Mouse (Mus musculus) lung, postnatal 0 days (tissue): ENCODE results near the gene Pcca. TPM values are rescaled to one million over a fixed set of nuclear protein-coding genes. Genes with fewer than 3 reads are reported as not detected.

Source experiments
- ATAC-seq: fragments of 200-750 bp; cut with Nextera tagmentation; 2 replicates; pipeline ENCODE4 v1.8.0; 2017; ENCODE audit warnings: moderate library complexity
- DNase-seq: peaks from one replicate; pipeline ENCODE4 v3.0.0-alpha.2; 2016; ENCODE audit warnings: low spot score
- H3K27ac ChIP-seq: fragments of 300-500 bp; sonication (generic); 2 replicates; pipeline ENCODE4 v1.5.1; 2014; ENCODE audit warnings: antibody characterized with exemption, mild to moderate bottlenecking, low read length, mixed read lengths
- H3K27me3 ChIP-seq: fragments of 300-500 bp; sonication (generic); replicated peaks from 2 replicates; pipeline ENCODE4 v1.6.1; 2014; ENCODE audit warnings: low read length, mixed read lengths; ENCODE audit not compliant: insufficient read depth
- H3K36me3 ChIP-seq: fragments of 300-500 bp; sonication (generic); 2 replicates; pipeline ENCODE4 v1.6.1; 2014; ENCODE audit warnings: low read length, mixed read lengths; ENCODE audit not compliant: insufficient read depth
- H3K4me1 ChIP-seq: fragments of 300-500 bp; sonication (generic); 2 replicates; pipeline ENCODE4 v1.6.1; 2014; ENCODE audit warnings: antibody characterized with exemption, low read depth, low read length, mixed read lengths; ENCODE audit not compliant: insufficient read depth
- H3K4me2 ChIP-seq: fragments of 300-500 bp; sonication (generic); replicated peaks from 2 replicates; pipeline ENCODE4 v1.6.1; 2014; ENCODE audit warnings: low read depth, mild to moderate bottlenecking, low read length, moderate library complexity, mixed read lengths
- H3K4me3 ChIP-seq: fragments of 300-500 bp; sonication (generic); 2 replicates; pipeline ENCODE4 v1.5.1; 2014; ENCODE audit warnings: low read depth, low read length
- H3K9ac ChIP-seq: fragments of 300-500 bp; sonication (generic); replicated peaks from 2 replicates; pipeline ENCODE4 v1.6.1; 2014; ENCODE audit warnings: low read depth, mild to moderate bottlenecking
- H3K9me3 ChIP-seq: fragments of 300-500 bp; sonication (generic); 2 replicates; pipeline ENCODE4 v1.6.1; 2016; ENCODE audit warnings: low read length, mixed read lengths
- CTCF ChIP-seq: IDR thresholded peaks from 2 replicates; pipeline ENCODE4 v1.5.1; 2016; ENCODE audit warnings: antibody characterized with exemption, mild to moderate bottlenecking
- EP300 ChIP-seq: IDR thresholded peaks from 2 replicates; pipeline ENCODE4 v1.6.1; 2016; ENCODE audit warnings: antibody characterized with exemption, mild to moderate bottlenecking, control low read depth
- WGBS: fragments of 180-500 bp; shearing (Covaris S2); extraction: QIAGEN DNeasy Blood & Tissue Kit; methylation state at CpG from one replicate; pipeline ENCODE4 v1.1.7; 2014; 5-methylcytosine and 5-hydroxymethylcytosine counted together
- polyA plus RNA-seq: library from polyadenylated mRNA; unstranded; fragments of >200 nt; fragmentation: Nextera tagmentation; extraction: Ambion mirVana; gene quantifications from 2 replicates; pipeline ENCODE4 v1.2.1, GENCODE M21; 2015

Pcca gene
- polyA plus RNA-seq, 1 experiment from 2014 or later: 10.4 TPM

DNA sequence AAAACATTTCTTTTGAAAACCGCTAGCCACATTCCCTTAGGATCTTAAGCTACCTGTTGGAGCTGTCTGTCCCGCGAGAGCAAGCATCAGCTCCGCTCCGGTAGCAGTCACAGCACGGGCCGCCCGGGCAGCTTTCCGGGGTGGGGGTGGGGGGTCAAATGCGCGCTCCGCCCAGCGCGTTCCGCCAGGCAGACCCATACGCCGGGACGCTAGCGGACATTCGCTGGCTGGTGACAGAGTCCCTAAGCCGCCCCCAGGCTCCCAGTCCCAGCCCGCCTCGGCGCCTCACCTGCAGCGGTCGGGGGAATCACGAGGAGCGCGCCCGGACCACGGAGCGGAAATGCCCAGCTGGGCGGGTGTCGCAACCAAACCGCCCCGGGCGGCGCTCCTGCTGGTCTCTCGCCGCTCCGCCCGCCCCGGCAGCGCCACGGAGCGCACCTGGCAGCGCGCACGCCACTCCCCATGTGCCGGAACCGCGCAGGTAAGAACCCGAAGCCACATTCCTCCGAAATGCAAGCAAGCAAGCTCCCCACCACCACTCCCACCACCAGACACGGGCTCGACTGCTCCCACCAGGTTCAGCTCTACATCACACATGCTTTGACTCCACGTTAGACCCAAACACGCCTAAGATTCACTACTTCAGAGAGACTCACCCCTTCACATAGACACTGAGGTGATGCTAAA is 378.8 kb downstream of the Pcca start:
- Histone ChIP-seq H3K9ac (peak overlapping the region; percentile 48), H3K4me1 (no peaks in the 10 kb centered on the region; the same call in 1 of the 2 replicates), H3K4me2 (peak overlapping the region; percentile 80), H3K27ac (peak overlapping the region; percentile 76), H3K9me3 (no peaks in the 10 kb centered on the region), H3K4me3 (peak overlapping the region; percentile 60), H3K27me3 (no peaks in the 10 kb centered on the region), H3K36me3 (no peaks in the 10 kb centered on the region)
- TF ChIP-seq CTCF: no peak; the same call in 1 of the 2 replicates
- no peak for TF ChIP-seq EP300
- ATAC-seq (peak; percentile 87), DNase-seq (peak; percentile 74)
- WGBS: under 1% methylated on average over 44 of the region's 58 CpGs

- H3K36me3 ChIP-seq: no peaks in the 10 kb centered on the region
- no peak for TF ChIP-seq EP300
- TF ChIP-seq CTCF: no peak
- H3K4me2 ChIP-seq: peak within 1 kb of the TSS; percentile 80
- H3K4me3 ChIP-seq: peak within 1 kb of the TSS; percentile 60
- no peak for ATAC-seq
- no peak for DNase-seq
- no peaks in the 10 kb centered on the region for H3K9me3 ChIP-seq
- 73% methylated on average over 6 of the region's 6 CpGs for WGBS
- H3K4me1 ChIP-seq: no peaks in the 10 kb centered on the region; the same call in 1 of the 2 replicates
- peak within 1 kb of the TSS; percentile 76 for H3K27ac ChIP-seq
- no peaks in the 10 kb centered on the region for H3K27me3 ChIP-seq
- H3K9ac ChIP-seq: peak within 1 kb of the TSS; percentile 48
Measured at GRCm38 (mm10) chr14:122913657-122914056, 379.5 kb downstream of the Pcca start, which contains the start of gene Ggact. TSS of gene Ggact (minus strand) at chr14:122913757.

DNA sequence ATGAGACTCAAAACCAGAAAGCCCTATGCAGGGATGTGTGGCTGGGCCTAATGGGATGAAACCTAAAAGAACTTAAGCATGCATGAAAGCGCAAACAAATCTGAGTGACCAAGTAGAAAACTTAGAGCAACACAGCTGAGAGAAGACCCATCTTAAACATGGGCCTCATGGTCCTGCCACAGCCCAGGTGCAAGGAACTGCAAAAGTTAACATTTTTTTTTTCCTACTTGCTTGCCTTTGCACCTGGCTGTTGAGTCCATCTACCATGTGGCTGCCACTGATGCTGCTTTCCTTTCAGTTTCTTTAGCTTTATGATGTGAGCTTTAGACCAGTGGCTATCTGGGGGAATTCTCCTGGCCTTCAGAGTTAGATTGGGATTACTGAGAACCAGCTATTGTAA is 383.6 kb downstream of the Pcca start:
- Histone ChIP-seq H3K27me3 (no peaks in the 10 kb centered on the region), H3K27ac (no peak overlapping the region), H3K4me2 (no peak overlapping the region), H3K4me3 (no peak overlapping the region), H3K9me3 (no peaks in the 10 kb centered on the region), H3K4me1 (no peaks in the 10 kb centered on the region), H3K9ac (no peak overlapping the region), H3K36me3 (no peaks in the 10 kb centered on the region)
- ATAC-seq (no peak), DNase-seq (no peak)
- TF ChIP-seq CTCF (no peak), EP300 (no peak)
- 96% methylated on average over 1 of the region's 1 CpGs for WGBS

DNA sequence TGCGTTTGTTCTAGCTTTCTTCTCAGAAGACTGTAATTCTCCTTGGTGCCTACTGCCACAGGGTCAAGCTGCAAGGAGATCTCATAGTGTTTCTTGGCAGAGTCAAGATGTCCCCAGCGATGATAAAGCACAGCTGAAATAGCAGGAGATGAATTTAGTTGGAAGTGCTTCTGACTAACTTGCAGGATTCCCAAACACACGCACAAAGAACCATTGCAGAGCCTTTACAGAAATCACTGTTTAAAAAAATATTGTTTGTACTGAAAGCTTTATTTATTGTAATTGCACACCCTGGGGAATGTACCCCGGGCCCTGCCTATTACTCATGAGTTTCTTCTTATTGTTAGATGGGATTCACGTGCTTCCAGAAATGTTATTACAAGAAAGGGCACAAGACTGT is 385.9 kb downstream of the Pcca start:
- Histone ChIP-seq H3K4me3 (no peak overlapping the region), H3K27me3 (no peaks in the 10 kb centered on the region), H3K27ac (no peak overlapping the region), H3K36me3 (no peaks in the 10 kb centered on the region), H3K9ac (no peak overlapping the region), H3K4me1 (no peaks in the 10 kb centered on the region), H3K4me2 (no peak overlapping the region), H3K9me3 (no peaks in the 10 kb centered on the region)
- WGBS: 69% methylated on average over 5 of the region's 5 CpGs
- ATAC-seq (no peak), DNase-seq (no peak)
- TF ChIP-seq EP300: no peak
- no peak for TF ChIP-seq CTCF

- Histone ChIP-seq H3K9ac (no peak overlapping the region), H3K27ac (no peak overlapping the region), H3K4me1 (no peaks in the 10 kb centered on the region), H3K27me3 (no peaks in the 10 kb centered on the region), H3K4me3 (no peak overlapping the region), H3K36me3 (no peaks in the 10 kb centered on the region), H3K9me3 (no peaks in the 10 kb centered on the region), H3K4me2 (no peak overlapping the region)
- DNase-seq (no peak), ATAC-seq (no peak)
- 90% methylated on average over 1 of the region's 1 CpGs for WGBS
- TF ChIP-seq EP300: no peak
- TF ChIP-seq CTCF: no peak
Measured at GRCm38 (mm10) chr14:122936460-122936859, 402.3 kb downstream of the Pcca start.

Other genes with a start within 250 kb of the Pcca start
- not detected in 2 replicates for gene Gm5089, start 83.2 kb upstream of the Pcca start, polyA plus RNA-seq
- not detected in 2 replicates for gene Zic5, start 68.6 kb upstream of the Pcca start, polyA plus RNA-seq
- gene Zic2, start 58.9 kb upstream of the Pcca start, polyA plus RNA-seq: 0.05 TPM in 1 of 2 replicates, not detected in the other
- not detected in 2 replicates for gene Gm10837, start 43.7 kb upstream of the Pcca start, polyA plus RNA-seq